Mouse (Mus musculus) olfactory bulb, adult 2 months (tissue): ENCODE measurements at regions not wholly inside any gene's neighbourhood (a gene's known extent, or its start where the extent isn't known, plus 50 kb on each side); places are given as distances from the start of the nearest gene placed in this dataset.

ENCODE experiments used
- CTCF ChIP-seq: fragments of 200-500 bp; IDR thresholded peaks from 2 replicates; pipeline ENCODE4 v1.5.1; 2012; ENCODE audit warnings: low read depth, mild to moderate bottlenecking, low read length, moderate library complexity; ENCODE audit not compliant: insufficient read depth
- POLR2A ChIP-seq: fragments of 200-500 bp; IDR thresholded peaks from 2 replicates; pipeline ENCODE4 v1.6.1; 2012; ENCODE audit warnings: mild to moderate bottlenecking, low read depth, low read length, moderate library complexity; ENCODE audit not compliant: insufficient read depth

DNA sequence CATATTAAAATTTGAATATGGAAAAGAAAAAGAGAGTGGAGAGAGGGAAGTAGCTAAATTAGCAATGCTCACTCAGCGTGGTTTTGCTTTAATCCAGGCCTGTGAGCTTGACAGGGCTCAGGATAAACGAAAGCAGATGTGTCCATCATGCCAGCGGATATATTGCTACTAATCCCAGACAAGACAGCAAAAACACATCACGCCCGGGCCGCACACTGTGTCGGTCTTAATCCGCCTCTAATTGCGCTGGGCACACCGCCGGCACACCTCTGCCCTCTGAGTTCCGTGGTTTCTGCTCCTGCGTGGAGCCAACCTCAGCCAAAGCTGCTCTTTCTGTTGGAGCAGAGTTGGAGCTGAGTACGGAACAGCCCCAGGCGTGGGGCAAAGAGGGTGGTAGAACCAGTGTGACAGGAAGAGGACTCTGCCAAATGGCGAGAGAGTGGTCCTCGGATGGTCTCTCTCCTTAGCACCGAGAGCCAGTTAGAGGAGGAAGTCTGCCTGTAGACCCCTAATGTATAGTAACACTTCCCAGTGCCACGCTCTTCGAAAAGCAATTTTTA is 169.2 kb downstream of the Gm4791 start:
- no peak for TF ChIP-seq CTCF
- no peak for TF ChIP-seq POLR2A
